Mouse (Mus musculus) lung, postnatal 14 days (tissue): ENCODE data around the gene Mup6.
"Not testable (repeated sequence)": the region's sequence is repeated elsewhere in the genome, so short reads cannot be mapped to it uniquely, and the experiment has no call there.

ENCODE experiments used
- DNase-seq: peaks from one replicate; pipeline ENCODE4 v3.0.0; 2021

Mup6 gene

DNA sequence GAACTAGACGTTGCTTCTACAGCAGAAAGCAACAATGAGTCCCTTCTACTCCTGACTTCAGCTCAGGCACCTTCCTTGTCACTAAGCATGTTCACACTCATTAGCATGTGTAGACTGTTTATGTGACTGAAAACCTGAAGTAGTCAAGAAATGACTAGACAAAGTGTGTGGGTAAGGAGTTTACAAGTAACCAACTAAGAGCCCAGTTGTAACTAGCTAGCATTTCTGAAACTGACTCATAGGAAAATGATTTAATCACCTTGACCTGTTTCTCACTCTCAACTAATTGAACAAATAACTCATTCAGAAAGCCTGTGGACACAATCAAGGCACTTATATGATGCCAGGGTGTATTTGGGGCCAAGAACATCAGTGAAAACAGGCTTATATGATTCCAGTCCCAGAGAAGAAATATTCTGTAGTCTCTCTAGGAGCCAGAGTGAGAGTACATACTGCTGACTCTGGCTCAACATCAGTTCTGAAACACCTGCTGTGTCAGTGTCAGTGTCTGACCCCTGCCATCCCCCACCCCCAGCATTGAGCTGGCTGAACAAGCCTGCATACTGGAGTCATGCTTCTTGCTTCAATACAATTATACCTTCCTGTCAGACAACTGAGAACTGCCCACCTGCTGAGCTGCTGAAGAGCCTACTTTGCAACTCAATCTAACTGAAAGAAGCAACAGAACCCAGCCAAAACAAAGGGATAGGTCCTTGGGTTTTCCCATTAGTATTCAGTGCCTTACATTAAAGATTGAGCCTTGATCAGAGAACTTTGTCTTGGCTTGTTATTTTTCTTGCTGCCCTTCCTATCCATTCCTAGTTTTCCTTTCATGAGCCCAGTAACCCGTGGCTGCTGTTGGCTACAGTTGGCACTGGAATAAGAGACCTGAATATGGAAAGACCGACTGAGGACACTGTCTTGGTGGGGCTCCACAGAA, at the start of gene Mup6:
Gene Mup6, plus strand, starts transcription at position 890 of the 940 bp plus-strand sequence.
- DNase-seq, result no peak

DNA sequence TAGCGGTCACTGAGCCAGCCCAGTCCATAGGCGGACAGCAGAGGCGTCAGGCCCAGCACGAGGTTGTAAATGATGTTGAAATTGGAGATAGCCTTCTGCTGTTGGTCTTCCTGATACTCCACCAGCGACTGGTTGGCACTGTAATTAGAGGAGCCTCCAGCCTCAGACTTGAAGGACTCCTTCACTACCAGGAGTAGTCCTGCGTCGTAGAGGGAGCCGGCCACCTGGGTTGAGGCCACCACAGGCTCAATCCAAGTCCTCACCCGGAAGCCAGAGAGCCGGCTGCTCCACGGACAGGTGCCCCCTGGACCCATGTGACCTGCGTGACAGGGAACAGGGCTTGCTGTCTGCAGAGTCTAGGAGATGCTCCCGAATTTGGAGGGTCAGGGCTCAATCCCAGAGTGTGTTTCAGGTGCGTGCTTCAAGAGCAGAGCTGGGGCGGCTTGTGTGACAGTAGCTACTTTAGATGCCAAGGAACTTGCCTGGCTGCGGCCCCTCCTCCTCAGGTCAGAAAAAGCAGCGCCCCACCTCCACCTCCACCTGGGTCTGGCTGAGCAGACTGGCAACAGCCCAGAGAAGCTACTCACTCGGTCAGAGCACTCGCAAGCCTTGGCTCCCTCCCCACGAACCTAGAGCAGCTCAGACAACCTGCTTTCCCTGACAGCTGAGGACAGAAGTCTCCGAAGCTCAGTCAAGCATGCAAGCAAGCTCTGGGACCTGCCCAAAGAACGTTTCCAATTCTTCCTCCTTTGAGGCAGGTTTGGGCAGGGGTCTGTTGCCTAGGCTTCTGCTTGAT, 49.3 kb upstream of the Mup6 start, which contains the start of gene Slc46a2:
Gene Slc46a2, minus strand, starts transcription at position 449 of the 796 bp plus-strand sequence.
- DNase-seq, result no peak

DNA sequence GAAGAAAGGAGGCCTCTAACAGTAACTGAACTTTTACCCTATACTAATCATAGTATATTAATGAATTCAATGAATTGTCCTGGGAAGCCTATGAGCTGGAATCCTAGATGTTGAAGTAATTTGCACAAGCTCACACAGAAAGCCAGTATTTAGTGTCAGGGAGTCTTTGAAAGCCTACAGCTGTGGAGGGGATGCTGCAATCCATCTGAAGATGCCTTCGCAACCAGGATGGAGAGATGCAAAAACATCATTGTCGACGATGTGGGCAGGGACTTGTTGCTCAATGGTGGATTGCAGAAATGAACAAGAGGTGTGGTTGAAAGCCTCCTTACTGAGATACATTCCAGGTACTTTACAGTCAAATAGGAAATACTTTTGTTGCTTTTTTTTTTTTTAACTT, 46.1 kb upstream of the Mup6 start:
- DNase-seq, result no peak

DNA sequence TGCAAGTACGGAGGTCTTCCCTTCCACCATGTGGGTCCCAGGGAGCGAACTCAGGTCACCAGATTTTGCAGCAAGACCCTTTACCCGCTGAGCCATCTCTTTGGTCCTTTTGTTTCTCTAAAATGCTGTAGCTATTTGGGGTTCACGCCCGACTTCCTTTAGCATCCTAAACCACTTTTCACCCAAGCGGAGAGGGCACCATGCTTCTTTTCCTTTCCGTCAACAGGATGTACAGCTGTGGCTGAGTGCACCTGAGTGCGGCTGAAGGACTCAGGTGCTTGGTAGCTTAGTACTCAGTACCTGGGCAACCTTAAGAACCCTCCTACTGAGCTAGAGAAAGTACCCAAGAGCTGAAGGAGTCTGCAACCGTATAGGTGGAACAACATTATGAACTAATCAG, 39.0 kb upstream of the Mup6 start:
- DNase-seq, result no peak

DNA sequence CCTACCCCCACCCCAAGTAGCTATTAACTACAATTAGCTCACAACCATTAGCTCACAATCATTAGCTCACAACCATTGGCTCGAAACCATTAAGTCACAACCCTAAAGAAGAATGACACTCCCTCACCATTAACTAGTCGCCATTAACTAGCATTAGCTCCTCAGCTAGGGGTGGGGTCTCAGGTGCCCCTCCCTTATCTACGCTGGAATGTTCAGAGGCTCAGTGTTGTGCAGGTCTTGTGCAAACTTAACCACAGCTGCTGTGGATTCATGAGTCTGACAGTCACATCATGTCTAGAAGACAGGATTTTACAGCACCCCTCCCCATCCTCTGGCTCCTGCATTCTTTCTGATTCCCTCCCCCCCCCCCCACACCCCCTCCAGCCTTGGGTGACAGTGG, 36.4 kb upstream of the Mup6 start:
- no peak for DNase-seq

DNA sequence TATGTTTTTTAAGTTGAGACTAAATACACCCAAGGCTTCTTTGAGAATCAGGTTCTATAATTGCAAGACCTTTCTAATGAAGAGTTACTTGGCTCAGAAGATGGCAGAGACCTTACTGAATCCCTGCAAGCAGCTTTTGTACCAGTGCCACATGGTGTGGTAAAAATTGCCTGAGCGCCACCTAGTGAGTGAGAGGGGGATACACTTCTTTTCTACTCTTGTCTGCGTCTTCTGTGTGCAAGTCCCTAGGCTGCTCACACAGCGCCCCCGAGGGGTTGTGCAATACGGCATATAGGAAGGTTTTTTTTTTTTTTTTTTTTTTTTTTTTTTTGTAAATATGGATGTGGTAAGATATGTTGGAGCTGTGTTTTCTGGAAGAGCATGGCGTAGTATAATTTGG, 35.7 kb upstream of the Mup6 start:
- peak; percentile 74 for DNase-seq

DNA sequence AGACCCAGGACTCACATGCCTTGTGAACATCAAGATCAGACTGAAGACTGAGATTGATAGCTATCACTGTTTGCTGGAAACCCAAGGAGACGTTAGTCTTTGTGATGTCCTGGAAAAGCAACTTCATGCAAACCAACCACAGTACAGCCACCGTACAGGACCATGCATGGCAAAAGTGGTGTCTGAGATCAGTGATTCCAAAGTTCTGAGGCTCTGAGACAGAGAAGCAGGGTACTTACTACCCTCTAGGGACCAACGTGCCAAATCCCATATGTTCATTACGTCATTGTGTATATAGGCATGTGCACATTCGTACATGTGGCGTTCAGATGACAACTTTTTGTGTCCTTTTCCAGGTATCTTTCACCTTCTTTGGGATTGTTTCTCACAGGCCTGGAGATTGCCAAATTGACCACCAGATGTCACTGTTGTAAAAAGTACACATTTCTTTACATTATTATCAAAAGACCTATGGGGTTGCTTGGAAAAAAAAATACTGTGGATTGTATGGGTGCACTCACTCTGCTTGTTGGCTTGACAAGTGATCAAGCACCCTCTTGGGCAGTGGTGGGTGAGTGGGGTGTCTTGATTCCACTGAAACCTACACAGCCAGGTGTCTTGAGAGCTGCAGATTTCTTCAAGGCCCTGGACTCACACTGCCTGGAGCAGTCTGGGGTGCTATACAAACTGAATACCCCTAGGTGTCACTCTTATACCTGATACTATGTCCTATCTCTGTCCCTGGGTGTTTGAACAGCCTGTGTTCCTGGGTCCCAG, 31.4 kb upstream of the Mup6 start:
- DNase-seq, result no peak

DNA sequence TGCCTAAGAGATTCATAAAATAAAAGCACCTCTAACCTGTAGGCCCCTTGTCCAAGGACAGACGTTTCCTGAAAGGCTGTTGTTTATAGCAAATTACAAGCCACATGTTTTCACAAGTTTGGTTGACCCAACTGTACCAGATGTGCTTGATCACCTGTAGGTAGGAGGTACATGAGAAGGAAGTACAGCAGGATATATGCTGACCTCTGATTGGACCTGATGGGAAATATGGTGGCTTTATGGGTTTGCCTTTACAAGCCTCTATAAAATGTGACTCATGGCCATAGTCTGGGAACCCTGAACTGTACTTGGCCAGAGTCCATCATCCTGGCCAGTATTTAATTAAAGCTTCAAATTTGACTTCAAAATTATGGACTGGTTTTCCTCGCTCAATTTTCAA, 26.6 kb upstream of the Mup6 start:
- no peak for DNase-seq

DNA sequence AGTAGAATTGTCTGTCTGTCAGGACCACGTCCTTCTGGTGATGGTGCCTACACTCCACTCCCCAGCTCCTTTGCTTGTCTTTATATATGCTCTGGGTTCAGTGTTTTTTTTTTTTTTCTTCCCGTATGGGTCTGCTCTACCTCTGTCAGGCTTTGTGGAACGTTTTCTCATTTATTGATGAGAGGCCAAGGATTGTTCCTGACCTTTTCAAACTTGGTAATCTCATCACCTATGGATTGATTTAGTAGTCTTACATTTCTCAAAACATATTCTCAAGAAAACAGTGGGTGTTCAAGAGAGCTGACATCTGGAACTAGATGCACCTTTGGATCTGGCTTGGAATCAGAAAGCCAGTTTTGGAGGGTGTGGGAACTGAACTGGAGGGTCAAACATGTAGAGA, 3.5 kb upstream of the Mup6 start, which contains the start of gene Mup4:
Gene Mup4, minus strand, starts transcription at position 101 of the 400 bp plus-strand sequence.
- DNase-seq, result no peak

DNA sequence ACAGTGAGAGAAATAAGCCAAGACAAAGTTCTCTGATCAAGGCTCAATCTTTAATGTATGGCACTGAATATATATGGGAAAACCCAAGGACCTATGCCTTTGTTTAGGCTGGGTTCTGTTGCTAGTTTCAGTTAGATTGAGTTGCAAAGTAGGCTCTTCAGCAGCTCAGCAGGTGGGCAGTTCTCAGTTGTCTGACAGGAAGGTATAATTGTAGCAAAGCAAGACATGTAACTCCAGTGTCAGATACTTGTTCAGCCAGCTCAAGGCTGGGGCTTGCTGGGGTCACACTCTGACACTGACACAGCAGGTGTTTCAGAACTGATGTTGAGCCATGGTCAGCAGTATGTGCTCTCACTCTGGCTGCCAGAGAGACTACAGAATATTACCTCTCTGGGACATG, 33.8 kb downstream of the Mup6 start:
- not testable (repeated sequence) for DNase-seq

DNA sequence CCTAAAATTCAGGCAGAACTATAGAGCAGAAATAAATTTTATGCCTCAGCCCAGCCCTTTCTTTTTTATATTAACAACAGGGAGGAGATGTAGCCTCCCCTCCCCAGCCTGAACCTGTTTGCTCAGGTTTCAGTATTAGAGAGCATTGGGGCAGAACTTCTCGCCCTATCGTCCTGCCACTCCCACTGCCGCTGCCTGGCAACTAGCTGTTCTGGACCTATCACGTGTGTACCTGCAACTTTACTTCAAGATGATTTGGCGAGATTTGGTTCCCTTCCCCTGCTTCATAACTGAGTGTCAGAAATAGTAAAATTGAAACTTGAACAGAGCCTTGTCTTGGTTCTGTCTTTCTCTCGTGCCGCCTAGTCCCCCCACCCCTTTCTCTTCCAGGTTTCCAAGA, 56.0 kb downstream of the Mup6 start:
- DNase-seq, result not testable (repeated sequence)

DNA sequence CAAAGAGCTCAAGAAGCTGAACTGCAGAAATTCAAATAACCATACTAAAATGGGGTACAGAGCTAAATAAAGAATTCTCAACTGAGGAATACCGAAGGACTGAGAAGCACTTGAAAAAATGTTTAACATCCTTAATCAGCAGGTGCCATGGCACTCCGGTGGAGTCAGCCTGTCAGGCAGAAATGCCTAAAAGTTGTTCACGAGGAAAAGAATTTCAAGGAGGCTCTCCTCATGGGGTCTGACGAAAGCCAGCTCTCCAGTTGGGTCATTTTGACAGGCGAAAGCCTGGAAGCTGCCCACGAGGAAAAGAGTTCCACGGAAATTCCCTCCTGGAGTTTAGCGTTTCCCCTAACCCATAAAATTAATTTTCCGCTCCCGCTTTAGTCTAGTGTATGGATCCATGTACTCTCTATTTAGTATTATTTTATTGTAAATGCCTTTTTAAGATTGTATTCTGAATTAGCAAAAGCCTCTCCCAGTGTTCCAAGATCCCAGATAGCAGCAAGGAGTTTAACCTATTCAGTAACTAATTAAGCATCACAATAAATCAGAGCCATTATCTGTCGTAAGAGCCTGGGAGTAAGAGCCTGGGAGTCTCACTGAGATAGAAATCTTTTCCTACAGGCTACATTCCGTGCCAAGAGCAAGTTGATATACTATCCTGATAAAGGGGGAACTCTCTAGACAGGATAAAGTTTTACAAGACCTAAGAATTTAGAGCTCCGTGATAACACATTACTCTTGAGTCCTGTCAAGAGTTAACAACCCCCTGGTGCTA, 65.4 kb downstream of the Mup6 start:
- DNase-seq, result not testable (repeated sequence)
